Mouse (Mus musculus): ENCODE data around the gene Rbpms2. TPM values are rescaled to one million over a fixed set of nuclear protein-coding genes. Genes with fewer than 3 reads are reported as not detected.
"Not testable (repeated sequence)": the region's sequence is repeated elsewhere in the genome, so short reads cannot be mapped to it uniquely, and the experiment has no call there.

The Rbpms2 gene
- polyA plus RNA-seq, 1 experiment from 2014 or later: 10.5 TPM

DNA sequence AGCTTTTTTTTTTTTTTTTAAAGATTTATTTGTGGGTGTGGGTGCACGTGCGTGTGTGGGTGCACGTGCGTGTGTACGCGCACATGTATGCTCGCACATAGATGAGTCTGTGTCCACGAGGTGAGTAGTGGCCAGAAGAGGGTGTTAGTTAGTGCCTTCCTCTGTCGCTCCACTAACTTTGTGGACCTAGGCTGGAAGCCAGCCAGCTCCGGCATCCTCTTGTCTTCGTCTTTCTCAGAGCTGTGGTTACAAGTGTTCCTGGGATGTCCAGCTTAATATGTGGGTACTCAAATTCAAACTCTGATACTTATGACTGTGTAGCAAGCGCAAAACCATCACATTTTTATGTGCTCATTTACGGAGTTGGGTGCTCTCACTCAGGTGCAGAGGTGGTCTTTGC is 19.3 kb downstream of the Rbpms2 start:
- no peaks in the 10 kb centered on the region for H3K4me1 ChIP-seq
- no peaks in the 10 kb centered on the region for H3K9me3 ChIP-seq
- no peaks in the 10 kb centered on the region for H3K36me3 ChIP-seq (replicated peaks)
- no peaks in the 10 kb centered on the region for H3K27me3 ChIP-seq
- H3K27ac ChIP-seq: no peak overlapping the region
- WGBS: 94% methylated on average over 13 of the region's 13 CpGs
- no peak overlapping the region for H3K9ac ChIP-seq
- no peak for ATAC-seq (ENCODE audit: low FRiP score)
- H3K4me3 ChIP-seq (replicated peaks): no peak overlapping the region
- no peak overlapping the region for H3K4me2 ChIP-seq

DNA sequence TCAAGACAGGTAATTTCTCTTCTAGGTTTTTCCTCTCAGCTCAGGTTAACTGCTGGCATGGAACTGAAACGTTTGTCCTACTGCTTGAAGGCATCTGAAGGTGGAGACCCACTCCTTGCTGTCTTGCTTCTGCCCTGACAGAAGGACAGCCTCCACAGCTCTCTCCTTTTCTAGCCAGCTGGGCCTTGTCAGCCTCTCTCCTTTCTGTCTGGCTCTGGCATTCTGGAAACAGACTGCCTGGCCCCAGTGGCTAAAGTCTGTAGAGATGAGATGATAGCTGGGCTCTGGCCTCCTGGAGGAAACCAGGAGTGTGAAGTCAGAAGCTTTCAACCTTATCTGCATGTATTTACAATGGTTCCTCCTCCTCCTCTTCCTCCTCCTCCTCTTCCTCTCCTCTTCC is 20.5 kb downstream of the Rbpms2 start:
- Histone ChIP-seq H3K27ac (no peak overlapping the region), H3K9ac (no peak overlapping the region), H3K27me3 (no peaks in the 10 kb centered on the region), H3K9me3 (no peaks in the 10 kb centered on the region), H3K4me2 (no peak overlapping the region), H3K4me1 (no peaks in the 10 kb centered on the region), H3K4me3 (replicated peaks) (no peak overlapping the region), H3K36me3 (replicated peaks) (no peaks in the 10 kb centered on the region)
- WGBS: 73% methylated on average over 1 of the region's 1 CpGs
- ATAC-seq (ENCODE audit: low FRiP score): no peak

DNA sequence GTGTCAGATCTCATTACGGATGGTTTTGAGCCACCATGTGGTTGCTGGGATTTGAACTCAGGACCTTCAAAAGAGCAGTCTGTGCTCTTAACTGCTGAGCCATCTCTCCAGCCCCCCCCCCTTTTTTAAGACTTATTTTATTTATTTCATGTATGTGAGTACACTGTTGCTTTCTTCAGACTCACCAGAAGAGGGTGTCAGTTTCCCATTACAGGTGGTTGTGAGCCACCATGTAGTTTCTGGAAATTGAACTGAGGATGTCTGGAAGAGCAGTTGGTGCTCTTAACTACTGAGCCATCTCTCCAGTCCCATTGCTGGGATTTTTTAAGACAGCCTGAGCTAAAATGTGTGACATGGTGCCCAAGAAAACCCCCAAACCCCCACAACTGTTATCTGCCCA is 22.5 kb downstream of the Rbpms2 start:
- not testable (repeated sequence) for H3K9ac ChIP-seq; ATAC-seq (ENCODE audit: low FRiP score)
- 100% methylated on average over 1 of the region's 1 CpGs for WGBS

DNA sequence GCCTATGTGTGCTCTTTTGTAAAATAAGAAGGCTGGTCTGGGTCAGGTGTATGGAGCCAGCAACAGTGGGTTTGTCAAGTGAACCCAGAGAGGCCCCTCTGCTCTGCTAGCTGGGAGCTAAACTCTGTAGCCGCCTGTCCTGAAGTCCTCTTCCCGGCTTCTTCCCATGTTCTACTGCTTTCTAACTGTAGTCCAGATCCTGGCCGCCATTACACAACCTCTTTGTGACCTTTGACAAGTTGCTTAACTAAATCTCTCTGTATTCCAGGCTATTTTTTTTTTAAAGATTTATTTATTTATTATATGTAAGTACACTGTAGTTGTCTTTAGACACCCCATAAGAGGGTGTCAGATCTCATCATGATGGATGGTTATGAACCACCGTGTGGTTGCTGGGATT is 24.3 kb downstream of the Rbpms2 start:
- no peak overlapping the region for H3K4me2 ChIP-seq
- no peaks in the 10 kb centered on the region for H3K27me3 ChIP-seq
- H3K4me1 ChIP-seq: no peaks in the 10 kb centered on the region
- 88% methylated on average over 4 of the region's 4 CpGs for WGBS
- no peaks in the 10 kb centered on the region for H3K36me3 ChIP-seq (replicated peaks)
- no peaks in the 10 kb centered on the region for H3K9me3 ChIP-seq
- H3K4me3 ChIP-seq (replicated peaks): no peak overlapping the region
- ATAC-seq (ENCODE audit: low FRiP score): no peak
- no peak overlapping the region for H3K9ac ChIP-seq
- H3K27ac ChIP-seq: no peak overlapping the region

More for the DNA sequence above, 22.5 kb downstream of the Rbpms2 start:
- not testable (repeated sequence) for H3K36me3 ChIP-seq (replicated peaks); H3K9me3 ChIP-seq; H3K27me3 ChIP-seq; H3K27ac ChIP-seq; H3K4me2 ChIP-seq; H3K4me1 ChIP-seq; H3K4me3 ChIP-seq (replicated peaks)

DNA sequence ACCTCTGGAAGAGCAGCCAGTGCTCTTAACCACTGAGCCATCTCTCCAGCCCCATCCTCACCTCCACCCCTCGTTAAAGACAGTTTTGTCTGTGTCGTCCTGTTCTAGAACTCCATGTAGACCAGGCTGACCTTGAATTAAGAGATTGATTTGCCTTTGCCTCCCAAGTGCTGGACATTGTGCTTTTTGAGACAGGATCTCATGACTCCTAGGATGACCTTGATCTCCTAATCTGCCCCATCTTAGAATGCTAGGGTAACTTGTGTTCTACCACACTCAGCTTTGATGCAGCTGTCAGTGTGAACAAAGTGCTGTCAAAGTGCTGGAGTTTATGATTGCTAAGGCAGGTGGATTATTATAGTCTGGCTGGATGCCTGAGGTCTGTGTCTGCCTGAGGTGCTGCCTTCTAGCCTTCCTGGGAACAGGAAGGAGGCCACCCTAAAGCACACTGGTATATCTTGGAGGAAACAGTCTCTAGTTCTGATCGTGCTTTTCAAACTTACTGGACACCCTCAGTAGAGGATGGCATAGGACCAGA is 25.3 kb downstream of the Rbpms2 start:
- WGBS: 93% methylated on average over 3 of the region's 3 CpGs
- Histone ChIP-seq H3K4me1 (no peaks in the 10 kb centered on the region), H3K9ac (no peak overlapping the region), H3K9me3 (no peaks in the 10 kb centered on the region), H3K36me3 (replicated peaks) (no peaks in the 10 kb centered on the region), H3K27ac (no peak overlapping the region), H3K27me3 (no peaks in the 10 kb centered on the region), H3K4me2 (no peak overlapping the region), H3K4me3 (replicated peaks) (no peak overlapping the region)
- ATAC-seq (ENCODE audit: low FRiP score): no peak

DNA sequence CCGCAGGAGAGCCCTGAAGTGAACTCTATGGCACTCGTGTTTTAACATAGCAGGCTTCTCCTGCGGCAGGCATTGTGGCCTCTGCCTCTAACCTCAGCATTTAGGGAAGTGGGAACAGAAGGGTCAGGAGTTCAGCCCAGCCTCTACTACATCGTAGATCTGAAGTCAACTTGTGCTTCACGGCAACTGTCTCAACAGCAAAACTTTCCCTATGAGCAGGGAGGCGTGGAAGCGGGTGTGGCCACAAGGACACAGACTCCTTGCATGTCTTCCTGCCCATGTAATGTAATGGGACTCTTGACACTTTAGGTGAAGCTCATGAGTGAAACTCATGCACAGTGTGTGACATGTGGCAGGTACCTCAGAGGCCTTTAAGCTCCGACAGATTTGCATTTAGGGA is 26.1 kb downstream of the Rbpms2 start:
- 92% methylated on average over 8 of the region's 8 CpGs for WGBS
- ATAC-seq (ENCODE audit: low FRiP score): no peak
- H3K4me3 ChIP-seq (replicated peaks): no peak overlapping the region

DNA sequence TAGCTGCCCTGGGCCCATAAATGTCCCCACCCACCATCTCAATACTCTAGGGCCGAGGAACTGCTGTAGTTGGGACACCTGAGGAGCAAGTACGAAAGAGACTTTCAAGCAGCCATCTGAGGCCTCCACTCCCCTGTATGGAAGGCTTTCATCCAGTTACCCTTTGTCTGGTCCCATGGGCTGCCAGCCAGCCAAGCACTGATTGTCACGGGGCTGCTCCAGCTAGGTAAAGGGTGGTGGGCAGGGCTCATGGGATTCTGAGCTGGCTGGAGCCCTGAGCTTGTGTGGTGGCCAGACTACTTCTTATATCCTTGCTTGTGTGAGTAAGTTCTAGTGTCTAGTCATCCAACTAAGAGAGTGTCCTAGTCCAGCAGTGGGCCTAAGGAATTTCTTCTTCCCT is 27.8 kb downstream of the Rbpms2 start:
- ATAC-seq (ENCODE audit: low FRiP score): no peak
- Histone ChIP-seq H3K9me3 (no peaks in the 10 kb centered on the region), H3K4me2 (no peak overlapping the region), H3K27ac (no peak overlapping the region), H3K4me1 (no peaks in the 10 kb centered on the region), H3K9ac (no peak overlapping the region), H3K27me3 (no peaks in the 10 kb centered on the region), H3K4me3 (replicated peaks) (no peak overlapping the region), H3K36me3 (replicated peaks) (no peaks in the 10 kb centered on the region)
- WGBS: 83% methylated on average over 3 of the region's 3 CpGs

More for the DNA sequence above, 26.1 kb downstream of the Rbpms2 start:
- no peak overlapping the region for H3K27ac ChIP-seq
- H3K4me2 ChIP-seq: no peak overlapping the region
- no peak overlapping the region for H3K9ac ChIP-seq
- no peaks in the 10 kb centered on the region for H3K36me3 ChIP-seq (replicated peaks)
- H3K9me3 ChIP-seq: no peaks in the 10 kb centered on the region
- no peaks in the 10 kb centered on the region for H3K27me3 ChIP-seq
- H3K4me1 ChIP-seq: no peaks in the 10 kb centered on the region

DNA sequence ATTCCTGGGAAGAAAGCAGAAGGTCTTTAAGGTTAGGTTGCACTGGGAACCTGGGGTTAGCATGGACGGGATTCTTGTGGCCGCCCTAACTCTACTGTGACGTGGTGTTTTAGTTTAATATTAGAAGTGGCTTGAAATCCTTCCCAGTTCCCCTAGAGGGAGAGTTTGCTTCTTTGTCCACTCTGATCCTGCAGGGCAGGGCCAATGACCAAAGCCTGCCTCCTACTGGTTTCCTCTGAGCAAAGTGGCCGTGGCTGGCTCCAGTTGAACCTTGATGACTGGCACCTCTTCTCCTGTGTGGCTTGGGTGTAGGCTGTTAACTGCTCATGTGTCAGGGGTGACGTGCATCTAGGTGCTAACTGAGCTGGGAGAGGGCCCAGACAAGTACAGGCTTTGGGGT is 31.6 kb downstream of the Rbpms2 start:
- Histone ChIP-seq H3K9me3 (no peaks in the 10 kb centered on the region), H3K4me3 (replicated peaks) (no peak overlapping the region), H3K36me3 (replicated peaks) (no peaks in the 10 kb centered on the region), H3K4me1 (no peaks in the 10 kb centered on the region), H3K27ac (no peak overlapping the region), H3K9ac (no peak overlapping the region), H3K4me2 (no peak overlapping the region), H3K27me3 (no peaks in the 10 kb centered on the region)
- 65% methylated on average over 5 of the region's 5 CpGs for WGBS
- ATAC-seq (ENCODE audit: low FRiP score): no peak

DNA sequence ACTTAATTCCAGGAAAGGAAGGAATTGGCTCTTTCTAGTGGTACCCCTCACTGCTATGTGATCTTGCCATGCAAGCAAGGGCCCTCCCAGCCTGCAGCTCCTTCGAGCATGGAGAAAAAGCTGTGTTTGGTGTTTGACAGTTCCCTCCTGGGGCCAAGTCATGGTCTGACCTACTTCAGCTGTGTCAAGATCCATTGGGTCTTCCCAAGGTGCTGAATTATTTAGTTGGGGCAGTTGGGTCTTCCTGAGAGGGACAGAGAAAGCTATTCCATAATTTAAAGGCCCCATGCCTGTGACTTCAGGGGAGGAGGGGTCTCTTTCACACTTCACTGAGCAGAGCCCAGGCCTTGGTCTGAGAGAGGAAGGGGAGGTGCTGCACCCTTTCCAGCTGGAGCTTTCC is 32.0 kb downstream of the Rbpms2 start:
- no peak for ATAC-seq (ENCODE audit: low FRiP score)
- WGBS: 58% methylated on average over 1 of the region's 1 CpGs
- Histone ChIP-seq H3K4me2 (no peak overlapping the region), H3K4me3 (replicated peaks) (no peak overlapping the region), H3K4me1 (no peaks in the 10 kb centered on the region), H3K9ac (no peak overlapping the region), H3K9me3 (no peaks in the 10 kb centered on the region), H3K27ac (no peak overlapping the region), H3K36me3 (replicated peaks) (no peaks in the 10 kb centered on the region), H3K27me3 (no peaks in the 10 kb centered on the region)

DNA sequence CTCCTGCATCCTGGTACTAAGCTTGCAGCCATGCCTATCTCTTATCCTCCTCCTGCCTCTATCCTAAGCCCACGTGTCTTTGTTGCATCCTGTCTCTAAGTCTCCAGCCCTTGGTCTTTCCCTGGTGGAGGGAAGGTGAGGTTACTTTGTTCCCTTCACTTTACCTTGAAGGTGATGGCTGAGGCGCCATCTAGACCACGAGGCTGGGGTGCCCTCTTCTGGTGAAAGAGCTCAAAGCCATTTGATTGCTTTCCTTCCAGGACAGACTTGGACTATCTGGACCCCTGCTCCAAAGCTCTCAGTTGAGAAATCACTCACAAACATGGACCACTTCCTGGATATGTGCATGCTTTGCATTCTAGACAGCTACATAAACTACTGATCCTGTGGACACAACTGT is 34.7 kb downstream of the Rbpms2 start:
- ATAC-seq (ENCODE audit: low FRiP score): 0 out of 2 replicates have a peak, but pooled peaks have one; percentile 36

DNA sequence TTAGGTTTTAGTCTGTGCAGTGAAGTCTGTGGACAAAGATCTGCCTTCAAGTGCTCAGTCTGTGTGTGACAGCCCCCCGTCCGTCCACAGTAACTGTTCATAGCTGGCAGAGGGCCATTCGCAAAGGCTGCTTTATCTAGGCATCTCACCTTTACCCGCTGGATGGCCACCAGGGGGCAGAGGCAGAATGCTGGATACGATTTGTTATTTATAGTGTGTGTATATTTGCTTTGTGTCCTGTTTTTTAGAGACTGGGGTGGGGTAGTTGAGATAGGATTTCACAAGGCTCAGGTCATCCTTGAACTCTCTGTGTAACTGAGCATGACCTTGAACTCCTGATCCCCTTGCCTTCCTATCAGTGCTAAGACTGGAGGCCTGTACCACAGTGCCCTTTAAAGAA is 36.6 kb downstream of the Rbpms2 start:
- peak; percentile 46; the same call in 1 of the 2 replicates for ATAC-seq (ENCODE audit: low FRiP score)
- no peaks in the 10 kb centered on the region for H3K4me1 ChIP-seq
- H3K4me3 ChIP-seq (replicated peaks): no peak overlapping the region
- H3K27ac ChIP-seq: no peak overlapping the region
- WGBS: 20% methylated on average over 5 of the region's 5 CpGs
- H3K27me3 ChIP-seq: no peaks in the 10 kb centered on the region
- H3K36me3 ChIP-seq (replicated peaks): no peaks in the 10 kb centered on the region
- H3K9ac ChIP-seq: no peak overlapping the region
- H3K9me3 ChIP-seq: no peaks in the 10 kb centered on the region
- H3K4me2 ChIP-seq: no peak overlapping the region

More for the DNA sequence above, 34.7 kb downstream of the Rbpms2 start:
- Histone ChIP-seq H3K36me3 (replicated peaks) (no peaks in the 10 kb centered on the region), H3K4me2 (no peak overlapping the region), H3K27ac (no peak overlapping the region), H3K27me3 (no peaks in the 10 kb centered on the region), H3K9ac (no peak overlapping the region), H3K4me1 (no peaks in the 10 kb centered on the region), H3K4me3 (replicated peaks) (no peak overlapping the region), H3K9me3 (no peaks in the 10 kb centered on the region)
- 0% methylated on average over 3 of the region's 3 CpGs for WGBS

DNA sequence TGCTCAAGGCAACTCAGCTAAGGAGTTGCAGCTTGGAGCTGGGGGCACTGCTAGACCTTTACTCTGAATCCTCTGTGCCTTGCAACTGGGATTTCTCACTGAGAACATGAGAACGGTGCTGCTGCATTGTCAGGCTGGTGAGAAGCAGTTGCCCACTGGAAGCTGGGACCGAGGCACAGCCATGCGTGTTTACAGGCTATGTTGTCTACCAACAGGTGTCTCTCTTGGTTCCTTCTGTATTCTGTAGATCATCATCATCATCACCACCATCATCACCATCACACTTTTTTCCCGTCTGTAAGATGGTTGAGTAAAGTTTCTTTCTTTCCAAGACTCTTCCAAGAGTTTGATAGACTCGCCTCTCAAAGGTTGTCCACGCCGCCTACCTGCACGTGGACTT is 38.3 kb downstream of the Rbpms2 start, which contains the start of gene Oaz2:
TSS of gene Oaz2 (plus strand) at position 301 of the 400 bp plus-strand sequence.
- ATAC-seq (ENCODE audit: low FRiP score): no peak
- Histone ChIP-seq H3K27ac (no peak within 1 kb of the TSS), H3K4me2 (no peak within 1 kb of the TSS), H3K4me3 (replicated peaks) (no peak within 1 kb of the TSS), H3K9me3 (no peaks in the 10 kb centered on the region), H3K4me1 (0 out of 2 replicates have a peak, but pooled peaks cover 2% of the 10 kb centered on the region), H3K9ac (no peak within 1 kb of the TSS), H3K27me3 (no peaks in the 10 kb centered on the region), H3K36me3 (replicated peaks) (no peaks in the 10 kb centered on the region)
- WGBS: 96% methylated on average over 8 of the region's 8 CpGs

DNA sequence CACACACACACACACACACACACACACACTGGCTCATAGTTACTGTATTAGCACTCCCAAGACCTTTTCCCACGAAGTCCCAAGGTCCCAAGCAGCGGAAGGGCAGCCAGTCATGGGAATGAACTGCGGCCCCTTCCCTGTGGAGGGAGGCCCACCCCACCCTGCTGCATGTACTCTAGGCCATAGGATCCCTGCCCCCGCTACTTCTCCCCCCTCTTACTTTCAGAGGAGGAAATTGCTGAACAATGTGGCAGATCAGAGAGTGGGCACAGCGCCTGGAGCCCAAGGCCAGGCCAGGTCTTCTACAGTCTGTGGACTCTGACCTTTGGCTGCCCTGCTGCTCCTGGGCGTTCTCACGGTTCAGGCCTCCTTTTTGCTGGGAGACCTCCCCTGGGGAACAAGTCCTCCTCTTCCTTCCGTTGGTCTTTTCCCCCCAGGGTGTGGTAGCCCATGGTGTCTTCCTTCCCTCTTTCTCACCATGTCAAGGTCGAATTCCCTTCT is 42.0 kb downstream of the Rbpms2 start:
- H3K9ac ChIP-seq: no peak overlapping the region
- no peaks in the 10 kb centered on the region for H3K9me3 ChIP-seq
- 58% methylated on average over 9 of the region's 9 CpGs for WGBS
- no peak overlapping the region for H3K4me2 ChIP-seq
- peaks cover 7% of the 10 kb centered on the region; the same call in 1 of the 2 replicates for H3K4me1 ChIP-seq
- no peaks in the 10 kb centered on the region for H3K27me3 ChIP-seq
- no peak overlapping the region for H3K4me3 ChIP-seq (replicated peaks)
- no peaks in the 10 kb centered on the region for H3K36me3 ChIP-seq (replicated peaks)
- ATAC-seq (ENCODE audit: low FRiP score): no peak
- H3K27ac ChIP-seq: no peak overlapping the region

Data from forebrain, embryonic 12.5 days (tissue).